Mouse (Mus musculus) embryonic facial prominence, embryonic 14.5 days (tissue): ENCODE data around the gene Il34. TPM values are rescaled to one million over a fixed set of nuclear protein-coding genes. Genes with fewer than 3 reads are reported as not detected.

Experiments used
- ATAC-seq: fragments of 200-750 bp; cut with Nextera tagmentation; 2 replicates; pipeline ENCODE4 v1.8.0; 2017; ENCODE audit warnings: low read depth, moderate number of reproducible peaks, moderate TSS enrichment
- DNase-seq: peaks from one replicate; pipeline ENCODE4 v3.0.0-alpha.2; 2015; ENCODE audit warnings: low spot score
- H3K27ac ChIP-seq: fragments of 300-500 bp; sonication (generic); replicated peaks from 2 replicates; pipeline ENCODE4 v1.5.1; 2014; ENCODE audit warnings: low read depth, mild to moderate bottlenecking, low read length, moderate library complexity
- H3K27me3 ChIP-seq: fragments of 300-500 bp; sonication (generic); replicated peaks from 2 replicates; pipeline ENCODE4 v1.6.1; 2014; ENCODE audit warnings: low read length; ENCODE audit not compliant: control insufficient read depth, insufficient read depth
- H3K36me3 ChIP-seq: fragments of 300-500 bp; sonication (generic); 2 replicates; pipeline ENCODE4 v1.6.1; 2014; ENCODE audit warnings: low read length, mixed read lengths; ENCODE audit not compliant: control insufficient read depth, insufficient read depth
- H3K4me1 ChIP-seq: fragments of 300-500 bp; sonication (generic); 2 replicates; pipeline ENCODE4 v1.6.1; 2014; ENCODE audit warnings: antibody characterized with exemption, low read length; ENCODE audit not compliant: control insufficient read depth, insufficient read depth
- H3K4me2 ChIP-seq: fragments of 300-500 bp; sonication (generic); 2 replicates; pipeline ENCODE4 v1.6.1; 2014; ENCODE audit warnings: low read depth, mild to moderate bottlenecking, low read length, moderate library complexity, mixed read lengths
- H3K4me3 ChIP-seq: fragments of 300-500 bp; sonication (generic); 2 replicates; pipeline ENCODE4 v1.5.1; 2014; ENCODE audit warnings: low read depth, mild to moderate bottlenecking, low read length
- H3K9ac ChIP-seq: fragments of 300-500 bp; sonication (generic); 2 replicates; pipeline ENCODE4 v1.6.1; 2014; ENCODE audit warnings: low read depth, mild to moderate bottlenecking, low read length, moderate library complexity, mixed read lengths
- H3K9me3 ChIP-seq: fragments of 300-500 bp; sonication (generic); 2 replicates; pipeline ENCODE4 v1.6.1; 2016; ENCODE audit warnings: low read length; ENCODE audit not compliant: control insufficient read depth
- whole genome bisulfite sequencing: fragments of 180-500 bp; shearing (Covaris S2); extraction: QIAGEN DNeasy Blood & Tissue Kit; methylation state at CpG from one replicate; pipeline ENCODE4 v1.1.7; 2014; 5-methylcytosine and 5-hydroxymethylcytosine counted together
- polyA plus RNA-seq: library from polyadenylated mRNA; unstranded; fragments of >200 nt; fragmentation: Nextera tagmentation; extraction: Ambion mirVana; gene quantifications from 2 replicates; pipeline ENCODE4 v1.2.1, GENCODE M21; 2014

Il34 gene
- polyA plus RNA-seq, 1 experiment from 2014 or later, result 1.7 TPM

- 94% methylated on average over 3 of the region's 3 CpGs for WGBS
- H3K9me3 ChIP-seq, result peaks cover 4% of the 10 kb centered on the region; the same call in 1 of the 2 replicates
- H3K4me3 ChIP-seq, result no peak overlapping the region
- no peaks in the 10 kb centered on the region for H3K36me3 ChIP-seq
- no peak overlapping the region for H3K27ac ChIP-seq
- H3K4me2 ChIP-seq, result no peak overlapping the region
- H3K4me1 ChIP-seq, result no peaks in the 10 kb centered on the region
- DNase-seq, result no peak
- ATAC-seq, result no peak
- no peaks in the 10 kb centered on the region for H3K27me3 ChIP-seq
- H3K9ac ChIP-seq, result no peak overlapping the region
Measured at GRCm38 (mm10) chr8:110776335-110776734, 29.4 kb downstream of the Il34 start.

- no peak overlapping the region for H3K9ac ChIP-seq
- no peak overlapping the region for H3K4me2 ChIP-seq
- no peak overlapping the region for H3K27ac ChIP-seq
- DNase-seq (no peak), ATAC-seq (no peak)
- 81% methylated on average over 3 of the region's 3 CpGs for WGBS
- H3K36me3 ChIP-seq, result no peaks in the 10 kb centered on the region
- no peaks in the 10 kb centered on the region for H3K27me3 ChIP-seq
- peaks cover 4% of the 10 kb centered on the region; the same call in 1 of the 2 replicates for H3K9me3 ChIP-seq
- H3K4me1 ChIP-seq, result no peaks in the 10 kb centered on the region
- H3K4me3 ChIP-seq, result no peak overlapping the region
Measured at GRCm38 (mm10) chr8:110775721-110776120, 30.0 kb downstream of the Il34 start.

GRCm38 (mm10) chr8:110775316-110775715 lies 30.4 kb downstream of the Il34 start:
- Histone ChIP-seq H3K9me3 (peaks cover 4% of the 10 kb centered on the region; the same call in 1 of the 2 replicates), H3K4me2 (no peak overlapping the region), H3K27ac (no peak overlapping the region), H3K4me3 (no peak overlapping the region), H3K36me3 (no peaks in the 10 kb centered on the region), H3K4me1 (no peaks in the 10 kb centered on the region), H3K27me3 (no peaks in the 10 kb centered on the region), H3K9ac (no peak overlapping the region)
- ATAC-seq (no peak), DNase-seq (no peak)
- 77% methylated on average over 8 of the region's 8 CpGs for WGBS

GRCm38 (mm10) chr8:110774725-110775124 lies 31.0 kb downstream of the Il34 start:
- no peak overlapping the region for H3K27ac ChIP-seq
- peaks cover 4% of the 10 kb centered on the region; the same call in 1 of the 2 replicates for H3K9me3 ChIP-seq
- WGBS, result 79% methylated on average over 6 of the region's 6 CpGs
- no peaks in the 10 kb centered on the region for H3K4me1 ChIP-seq
- no peaks in the 10 kb centered on the region for H3K36me3 ChIP-seq
- no peak overlapping the region for H3K4me2 ChIP-seq
- no peak overlapping the region for H3K9ac ChIP-seq
- DNase-seq (no peak), ATAC-seq (no peak)
- no peak overlapping the region for H3K4me3 ChIP-seq
- no peaks in the 10 kb centered on the region for H3K27me3 ChIP-seq

GRCm38 (mm10) chr8:110774047-110774446 lies 31.7 kb downstream of the Il34 start:
- Histone ChIP-seq H3K9me3 (peaks cover 4% of the 10 kb centered on the region; the same call in 1 of the 2 replicates), H3K27me3 (no peaks in the 10 kb centered on the region), H3K9ac (no peak overlapping the region), H3K36me3 (no peaks in the 10 kb centered on the region), H3K27ac (no peak overlapping the region), H3K4me1 (no peaks in the 10 kb centered on the region), H3K4me2 (no peak overlapping the region), H3K4me3 (no peak overlapping the region)
- WGBS, result 49% methylated on average over 3 of the region's 3 CpGs
- no peak for ATAC-seq
- DNase-seq, result peak; percentile 52

GRCm38 (mm10) chr8:110772452-110772851 lies 33.3 kb downstream of the Il34 start:
- 51% methylated on average over 7 of the region's 7 CpGs for WGBS

GRCm38 (mm10) chr8:110767261-110767660 lies 38.5 kb downstream of the Il34 start:
- Histone ChIP-seq H3K27ac (no peak overlapping the region), H3K9me3 (no peaks in the 10 kb centered on the region), H3K4me3 (no peak overlapping the region), H3K4me2 (no peak overlapping the region), H3K9ac (no peak overlapping the region), H3K36me3 (no peaks in the 10 kb centered on the region), H3K27me3 (no peaks in the 10 kb centered on the region), H3K4me1 (no peaks in the 10 kb centered on the region)
- no peak for ATAC-seq
- 90% methylated on average over 6 of the region's 6 CpGs for WGBS
- no peak for DNase-seq

More at GRCm38 (mm10) chr8:110772452-110772851, 33.3 kb downstream of the Il34 start:
- Histone ChIP-seq H3K36me3 (no peaks in the 10 kb centered on the region), H3K27me3 (no peaks in the 10 kb centered on the region), H3K4me2 (no peak overlapping the region), H3K4me1 (no peaks in the 10 kb centered on the region), H3K9ac (no peak overlapping the region), H3K27ac (peak overlapping the region; percentile 35; the same call in 1 of the 2 replicates), H3K4me3 (no peak overlapping the region), H3K9me3 (peaks cover 4% of the 10 kb centered on the region; the same call in 1 of the 2 replicates)
- ATAC-seq (peak; percentile 63; the same call in 1 of the 2 replicates), DNase-seq (peak; percentile 26)

- H3K36me3 ChIP-seq, result no peaks in the 10 kb centered on the region
- no peaks in the 10 kb centered on the region for H3K9me3 ChIP-seq
- DNase-seq (no peak), ATAC-seq (no peak)
- no peak overlapping the region for H3K9ac ChIP-seq
- H3K27me3 ChIP-seq, result no peaks in the 10 kb centered on the region
- 65% methylated on average over 3 of the region's 3 CpGs for WGBS
- H3K27ac ChIP-seq, result no peak overlapping the region
- H3K4me1 ChIP-seq, result no peaks in the 10 kb centered on the region
- no peak overlapping the region for H3K4me3 ChIP-seq
- no peak overlapping the region for H3K4me2 ChIP-seq
Measured at GRCm38 (mm10) chr8:110764671-110765070, 41.1 kb downstream of the Il34 start.

GRCm38 (mm10) chr8:110761988-110762387 lies 43.7 kb downstream of the Il34 start:
- Histone ChIP-seq H3K4me3 (no peak overlapping the region), H3K36me3 (no peaks in the 10 kb centered on the region), H3K27ac (no peak overlapping the region), H3K4me1 (no peaks in the 10 kb centered on the region), H3K9ac (no peak overlapping the region), H3K27me3 (no peaks in the 10 kb centered on the region), H3K9me3 (no peaks in the 10 kb centered on the region), H3K4me2 (no peak overlapping the region)
- DNase-seq (no peak), ATAC-seq (no peak)
- 54% methylated on average over 6 of the region's 6 CpGs for WGBS
